Mouse (Mus musculus) embryonic facial prominence, embryonic 12.5 days (tissue): ENCODE measurements around the gene Lrmda. TPM values are rescaled to one million over a fixed set of nuclear protein-coding genes. Genes with fewer than 3 reads are reported as not detected.

Experiments
- ATAC-seq: fragments of 200-750 bp; cut with Nextera tagmentation; 2 replicates; pipeline ENCODE4 v1.8.0; 2017; ENCODE audit not compliant: insufficient number of reproducible peaks, insufficient read depth, low FRiP score, low TSS enrichment
- H3K27ac ChIP-seq: fragments of 300-500 bp; sonication (generic); 2 replicates; pipeline ENCODE4 v1.5.1; 2016; ENCODE audit warnings: mild to moderate bottlenecking
- H3K27me3 ChIP-seq: fragments of 300-500 bp; sonication (generic); 2 replicates; pipeline ENCODE4 v1.6.1; 2016; ENCODE audit warnings: mild to moderate bottlenecking, moderate library complexity
- H3K36me3 ChIP-seq: fragments of 300-500 bp; sonication (generic); 2 replicates; pipeline ENCODE4 v1.6.1; 2016; ENCODE audit warnings: mild to moderate bottlenecking
- H3K4me1 ChIP-seq: fragments of 300-500 bp; sonication (generic); 2 replicates; pipeline ENCODE4 v1.6.1; 2016
- H3K4me2 ChIP-seq: fragments of 300-500 bp; sonication (generic); replicated peaks from 2 replicates; pipeline ENCODE4 v1.6.1; 2016; ENCODE audit warnings: mild to moderate bottlenecking, moderate library complexity
- H3K4me3 ChIP-seq: fragments of 300-500 bp; sonication (generic); 2 replicates; pipeline ENCODE4 v1.5.1; 2016; ENCODE audit warnings: mild to moderate bottlenecking
- H3K9ac ChIP-seq: fragments of 300-500 bp; sonication (generic); 2 replicates; pipeline ENCODE4 v1.6.1; 2016; ENCODE audit warnings: mild to moderate bottlenecking, moderate library complexity
- H3K9me3 ChIP-seq: fragments of 300-500 bp; sonication (generic); 2 replicates; pipeline ENCODE4 v1.6.1; 2016; ENCODE audit warnings: mild to moderate bottlenecking, moderate library complexity
- WGBS: fragments of 180-500 bp; shearing (Covaris S2); methylation state at CpG from one replicate; pipeline ENCODE4 v1.1.7; 2016; 5-methylcytosine and 5-hydroxymethylcytosine counted together
- polyA plus RNA-seq: library from polyadenylated mRNA; unstranded; fragments of >200 nt; fragmentation: Nextera tagmentation; extraction: Ambion mirVana; gene quantifications from 2 replicates; pipeline ENCODE4 v1.2.1, GENCODE M21; 2016

Gene Lrmda
- polyA plus RNA-seq, 1 experiment from 2014 or later, result 0.28 TPM

- no peaks in the 10 kb centered on the region for H3K36me3 ChIP-seq
- WGBS, result 32% methylated on average over 7 of the region's 7 CpGs
- H3K27ac ChIP-seq, result no peak overlapping the region
- no peak overlapping the region for H3K4me2 ChIP-seq
- no peaks in the 10 kb centered on the region; the same call in 1 of the 2 replicates for H3K27me3 ChIP-seq
- no peak overlapping the region for H3K4me3 ChIP-seq
- no peak for ATAC-seq
- peaks cover 5% of the 10 kb centered on the region; the same call in 1 of the 2 replicates for H3K4me1 ChIP-seq
- no peak overlapping the region for H3K9ac ChIP-seq
- no peaks in the 10 kb centered on the region for H3K9me3 ChIP-seq
Observed at GRCm38 (mm10) chr14:22589503-22590215, 570.1 kb downstream of the Lrmda start.

- Histone ChIP-seq H3K9me3 (no peaks in the 10 kb centered on the region; the same call in 1 of the 2 replicates), H3K27me3 (no peaks in the 10 kb centered on the region; the same call in 1 of the 2 replicates), H3K9ac (no peak overlapping the region), H3K4me3 (no peak overlapping the region), H3K36me3 (no peaks in the 10 kb centered on the region), H3K27ac (no peak overlapping the region), H3K4me2 (no peak overlapping the region), H3K4me1 (peaks cover 5% of the 10 kb centered on the region; the same call in 1 of the 2 replicates)
- ATAC-seq, result no peak
- 62% methylated on average over 2 of the region's 2 CpGs for WGBS
Observed at GRCm38 (mm10) chr14:22591186-22591585, 571.7 kb downstream of the Lrmda start.

DNA sequence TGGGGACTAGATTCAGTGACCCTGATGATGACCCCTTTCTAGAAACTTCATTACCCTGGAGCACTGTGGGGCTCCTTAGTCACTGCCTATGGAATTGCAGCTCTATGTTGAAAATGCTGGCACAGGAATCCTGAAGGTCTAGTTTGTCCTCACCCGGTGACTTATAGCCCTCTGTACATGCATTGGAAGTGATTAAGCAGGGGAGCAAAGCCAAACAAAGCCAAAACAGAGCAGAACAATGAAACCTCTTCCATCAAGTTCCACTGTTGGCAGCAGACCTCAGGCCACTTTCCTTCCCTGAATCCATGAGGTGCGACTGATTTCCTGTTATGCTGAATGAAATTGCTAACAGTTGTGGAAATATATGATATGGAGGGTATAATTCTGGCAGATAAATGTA, 578.0 kb downstream of the Lrmda start:
- H3K36me3 ChIP-seq, result no peaks in the 10 kb centered on the region
- H3K9ac ChIP-seq, result no peak overlapping the region
- H3K4me2 ChIP-seq, result no peak overlapping the region
- H3K9me3 ChIP-seq, result no peaks in the 10 kb centered on the region; the same call in 1 of the 2 replicates
- 55% methylated on average over 2 of the region's 2 CpGs for WGBS
- H3K4me1 ChIP-seq, result no peaks in the 10 kb centered on the region
- no peak overlapping the region for H3K4me3 ChIP-seq
- ATAC-seq, result no peak
- no peaks in the 10 kb centered on the region for H3K27me3 ChIP-seq
- no peak overlapping the region for H3K27ac ChIP-seq

DNA sequence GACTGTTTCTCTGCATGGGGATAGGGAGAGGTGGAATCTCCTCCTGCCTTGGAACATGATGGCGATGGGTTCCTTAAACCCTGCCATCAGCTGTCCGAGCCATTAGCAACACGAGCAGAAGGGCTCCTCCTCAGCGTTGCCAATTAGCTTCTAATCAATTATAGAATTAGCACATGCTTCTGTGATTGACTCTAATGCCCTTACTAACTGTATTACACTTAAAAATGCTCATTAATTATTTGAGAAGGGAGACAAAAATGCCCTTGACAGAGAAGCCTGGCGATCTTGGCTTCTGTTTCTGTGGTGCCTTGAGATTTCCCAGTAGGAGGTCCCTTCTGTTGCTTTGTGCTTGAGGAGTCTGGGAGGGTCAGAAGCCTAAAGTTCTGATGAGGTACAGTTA, 579.1 kb downstream of the Lrmda start:
- H3K36me3 ChIP-seq, result no peaks in the 10 kb centered on the region
- no peak overlapping the region for H3K27ac ChIP-seq
- H3K4me3 ChIP-seq, result no peak overlapping the region
- no peak for ATAC-seq
- 74% methylated on average over 5 of the region's 5 CpGs for WGBS
- no peaks in the 10 kb centered on the region for H3K27me3 ChIP-seq
- H3K9ac ChIP-seq, result no peak overlapping the region
- no peak overlapping the region for H3K4me2 ChIP-seq
- H3K4me1 ChIP-seq, result no peaks in the 10 kb centered on the region
- no peaks in the 10 kb centered on the region; the same call in 1 of the 2 replicates for H3K9me3 ChIP-seq

DNA sequence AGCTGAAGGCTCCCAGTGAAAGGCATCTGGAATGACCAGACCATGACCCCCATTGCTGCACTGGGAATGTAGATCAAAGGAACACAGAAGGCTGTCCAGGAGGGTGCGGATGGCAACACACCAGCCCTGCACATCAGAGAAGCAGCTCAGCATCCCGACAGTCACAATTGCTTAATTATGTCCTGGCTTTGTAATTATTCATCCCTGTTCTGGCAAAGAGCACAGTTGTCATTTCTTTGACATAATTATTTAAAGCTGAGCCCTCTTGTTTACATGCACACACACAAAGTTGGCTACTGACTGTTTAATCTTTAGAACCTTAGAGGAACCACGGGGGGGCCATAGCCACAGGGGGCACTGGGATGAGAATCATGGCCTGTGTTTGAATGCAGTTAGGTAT, 580.7 kb downstream of the Lrmda start:
- Histone ChIP-seq H3K27ac (no peak overlapping the region), H3K9ac (no peak overlapping the region), H3K36me3 (no peaks in the 10 kb centered on the region), H3K4me2 (no peak overlapping the region), H3K9me3 (no peaks in the 10 kb centered on the region; the same call in 1 of the 2 replicates), H3K4me1 (no peaks in the 10 kb centered on the region), H3K4me3 (no peak overlapping the region), H3K27me3 (no peaks in the 10 kb centered on the region)
- no peak for ATAC-seq
- 43% methylated on average over 3 of the region's 3 CpGs for WGBS

DNA sequence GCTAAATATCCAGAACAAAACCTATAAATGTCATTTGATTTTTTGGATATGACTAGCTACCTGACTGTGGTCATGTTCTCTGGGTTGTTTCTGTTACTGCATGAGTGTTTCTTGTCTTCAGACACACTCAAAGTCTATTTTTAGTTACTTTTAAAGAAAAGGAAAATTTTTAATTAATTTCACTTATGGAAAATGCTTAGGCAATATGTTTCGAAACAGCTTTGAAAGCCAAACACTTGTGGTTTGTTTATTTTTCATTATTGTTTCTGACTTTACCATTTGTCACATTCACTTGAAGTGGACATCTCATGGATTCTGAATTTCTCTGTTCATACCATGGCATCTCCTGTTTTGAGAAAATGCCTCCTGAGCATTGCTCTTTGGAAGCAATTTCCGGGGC, 582.8 kb downstream of the Lrmda start:
- ATAC-seq, result no peak

GRCm38 (mm10) chr14:22608599-22608998, 589.1 kb downstream of the Lrmda start:
- no peak overlapping the region for H3K4me3 ChIP-seq
- no peaks in the 10 kb centered on the region for H3K9me3 ChIP-seq
- no peak overlapping the region for H3K9ac ChIP-seq
- H3K4me2 ChIP-seq, result no peak overlapping the region
- no peaks in the 10 kb centered on the region for H3K36me3 ChIP-seq
- H3K27me3 ChIP-seq, result no peaks in the 10 kb centered on the region
- H3K4me1 ChIP-seq, result peaks cover 7% of the 10 kb centered on the region; the same call in 1 of the 2 replicates
- H3K27ac ChIP-seq, result no peak overlapping the region
- WGBS, result 46% methylated on average over 5 of the region's 5 CpGs
- no peak for ATAC-seq

More for the DNA sequence above, 582.8 kb downstream of the Lrmda start:
- Histone ChIP-seq H3K9me3 (no peaks in the 10 kb centered on the region), H3K27ac (no peak overlapping the region), H3K4me3 (no peak overlapping the region), H3K27me3 (no peaks in the 10 kb centered on the region), H3K36me3 (no peaks in the 10 kb centered on the region), H3K4me2 (no peak overlapping the region), H3K4me1 (no peaks in the 10 kb centered on the region), H3K9ac (no peak overlapping the region)
- 87% methylated on average over 2 of the region's 2 CpGs for WGBS

DNA sequence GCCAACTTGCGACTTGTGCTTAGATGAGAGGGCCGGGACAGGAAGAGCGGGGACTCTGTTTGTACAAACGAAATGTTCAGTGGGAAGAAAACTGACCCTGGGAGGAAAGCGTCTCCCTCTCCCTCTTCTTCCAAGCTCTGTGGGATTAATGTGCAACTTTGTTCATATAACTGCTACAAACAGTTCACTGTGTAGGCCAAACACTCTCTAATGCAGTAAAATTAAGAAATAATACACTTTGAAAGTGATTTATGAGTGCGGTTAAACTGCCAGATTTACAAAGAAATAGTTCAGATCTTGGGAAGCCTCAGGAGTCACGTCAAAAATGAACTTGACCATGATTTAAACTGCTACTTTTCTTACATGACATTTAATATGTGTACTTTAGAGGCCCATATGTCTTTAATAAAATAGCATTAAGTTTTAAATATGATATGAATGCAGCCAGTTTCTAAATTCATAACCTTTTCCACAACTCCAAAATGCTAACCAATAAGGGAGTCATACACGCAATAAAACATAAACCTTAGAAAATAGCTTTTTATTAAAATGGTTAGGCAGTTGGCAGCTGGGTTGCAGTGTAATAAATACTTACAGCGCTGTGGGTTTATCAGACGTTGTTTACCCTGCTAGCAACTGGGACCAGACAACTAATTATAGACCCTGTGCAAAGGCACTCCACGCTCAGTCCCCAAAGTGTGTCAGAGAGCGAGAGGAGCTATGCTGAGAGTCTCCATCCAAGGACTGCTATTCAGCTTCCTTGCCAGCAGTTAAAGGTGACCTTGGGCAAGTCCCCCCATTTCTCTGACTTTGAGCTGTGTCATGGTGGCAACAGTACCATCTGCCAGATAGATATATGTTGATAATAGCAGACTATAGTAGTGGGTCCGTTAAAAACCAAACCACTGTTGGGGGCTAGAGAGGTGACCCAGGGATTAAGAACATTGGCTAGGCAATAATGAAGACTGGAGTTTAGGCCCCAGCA, 590.0 kb downstream of the Lrmda start:
- H3K4me2 ChIP-seq, result no peak overlapping the region
- no peak for ATAC-seq
- H3K27ac ChIP-seq, result 0 out of 2 replicates have a peak overlapping the region, but pooled peaks have one; percentile 41

DNA sequence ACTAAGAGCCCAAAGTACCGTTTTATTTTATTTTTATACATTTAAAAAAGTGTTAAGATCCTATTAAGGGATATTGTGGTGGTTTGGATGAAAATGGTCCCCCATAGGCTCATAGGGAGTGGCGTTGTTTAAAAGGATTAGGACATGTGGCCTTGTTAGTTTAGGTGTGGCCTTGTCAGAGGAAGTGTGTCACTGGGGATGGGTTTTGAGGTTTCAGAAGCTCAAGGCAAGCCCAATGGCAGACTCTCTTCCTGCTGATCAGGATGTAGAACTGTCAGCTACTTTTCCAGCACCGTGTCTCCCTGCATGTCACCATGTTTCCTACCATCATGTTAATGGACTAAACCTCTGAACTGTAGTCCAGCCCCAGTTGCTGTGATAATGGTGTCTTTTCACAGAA, 591.5 kb downstream of the Lrmda start:
- no peak for ATAC-seq
- Histone ChIP-seq H3K27me3 (no peaks in the 10 kb centered on the region), H3K27ac (no peak overlapping the region), H3K4me3 (no peak overlapping the region), H3K4me1 (peaks cover 7% of the 10 kb centered on the region; the same call in 1 of the 2 replicates), H3K9ac (no peak overlapping the region), H3K4me2 (no peak overlapping the region), H3K36me3 (no peaks in the 10 kb centered on the region), H3K9me3 (no peaks in the 10 kb centered on the region)
- 76% methylated on average over 3 of the region's 3 CpGs for WGBS

More for the DNA sequence above, 590.0 kb downstream of the Lrmda start:
- no peaks in the 10 kb centered on the region for H3K36me3 ChIP-seq
- no peaks in the 10 kb centered on the region for H3K27me3 ChIP-seq
- H3K9ac ChIP-seq, result no peak overlapping the region
- no peaks in the 10 kb centered on the region for H3K9me3 ChIP-seq
- WGBS, result 42% methylated on average over 13 of the region's 13 CpGs
- H3K4me3 ChIP-seq, result no peak overlapping the region
- peaks cover 7% of the 10 kb centered on the region; the same call in 1 of the 2 replicates for H3K4me1 ChIP-seq

- no peak overlapping the region for H3K4me2 ChIP-seq
- H3K4me1 ChIP-seq, result no peaks in the 10 kb centered on the region
- no peaks in the 10 kb centered on the region for H3K27me3 ChIP-seq
- no peak for ATAC-seq
- H3K36me3 ChIP-seq, result no peaks in the 10 kb centered on the region
- no peak overlapping the region for H3K9ac ChIP-seq
- no peaks in the 10 kb centered on the region for H3K9me3 ChIP-seq
- H3K27ac ChIP-seq, result no peak overlapping the region
- H3K4me3 ChIP-seq, result no peak overlapping the region
Observed at GRCm38 (mm10) chr14:22620191-22620590, 600.7 kb downstream of the Lrmda start.

DNA sequence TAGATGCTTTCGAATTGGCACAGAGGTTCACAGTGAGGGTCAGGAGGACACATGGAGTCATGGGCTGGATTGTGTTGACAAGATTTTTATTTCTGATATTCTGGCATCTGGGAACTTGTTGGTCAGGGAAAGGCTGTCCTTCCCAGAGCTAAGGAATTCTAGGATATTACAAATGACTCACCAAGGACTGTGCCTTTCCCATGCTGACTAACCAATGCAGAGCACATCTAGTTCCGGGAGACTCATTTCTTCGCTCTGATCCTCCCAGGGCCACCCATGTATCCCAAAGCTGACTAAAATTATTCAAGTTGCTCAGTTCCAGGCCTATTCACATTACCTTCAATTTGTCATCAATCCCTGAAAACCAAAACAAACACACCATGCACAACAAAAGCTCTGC, 602.4 kb downstream of the Lrmda start:
- Histone ChIP-seq H3K27ac (no peak overlapping the region), H3K9me3 (no peaks in the 10 kb centered on the region), H3K4me3 (no peak overlapping the region), H3K4me2 (no peak overlapping the region), H3K27me3 (no peaks in the 10 kb centered on the region), H3K4me1 (no peaks in the 10 kb centered on the region), H3K9ac (no peak overlapping the region), H3K36me3 (no peaks in the 10 kb centered on the region)
- 89% methylated on average over 3 of the region's 3 CpGs for WGBS
- no peak for ATAC-seq
